Mouse (Mus musculus): Measurements from ENCODE around the gene Dgcr8.

The Dgcr8 gene

DNA sequence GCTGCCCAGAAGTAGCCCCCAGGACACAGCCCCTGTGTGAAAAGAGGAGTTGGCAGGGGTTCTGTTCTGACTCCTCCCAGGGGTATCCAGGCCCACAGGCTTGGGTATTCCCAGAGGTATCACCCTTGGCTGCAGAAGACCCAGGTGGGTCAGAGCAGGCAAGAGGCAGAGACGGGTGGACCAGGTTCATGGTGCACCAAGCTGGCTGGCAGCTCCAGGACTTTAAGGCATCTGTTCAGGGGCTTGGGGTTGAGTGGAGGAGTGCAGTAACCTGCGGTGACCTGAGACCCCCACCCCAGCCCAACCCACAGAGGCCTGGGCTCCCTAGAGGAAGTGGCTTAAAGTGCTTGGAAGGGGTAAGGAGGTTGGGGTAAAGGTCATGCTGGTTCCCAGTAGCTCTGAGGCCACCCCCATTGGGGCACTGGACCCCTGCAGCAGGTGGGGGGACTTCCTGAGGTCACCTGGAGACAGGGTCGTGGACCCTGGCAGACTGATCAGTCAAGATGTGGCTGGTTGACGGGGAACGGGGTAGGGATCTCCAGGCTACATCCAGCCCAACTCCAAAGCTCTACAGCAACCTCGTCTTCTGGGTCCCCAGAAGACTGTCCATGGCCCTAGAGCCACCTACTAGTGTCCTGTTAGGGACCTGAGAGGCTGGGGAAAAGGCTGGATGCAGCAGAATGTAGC, 68.0 kb downstream of the Dgcr8 start:
- DNase-seq (ENCODE audit: low read depth in 2 of 2, low spot score in 2 of 2), result no peak

DNA sequence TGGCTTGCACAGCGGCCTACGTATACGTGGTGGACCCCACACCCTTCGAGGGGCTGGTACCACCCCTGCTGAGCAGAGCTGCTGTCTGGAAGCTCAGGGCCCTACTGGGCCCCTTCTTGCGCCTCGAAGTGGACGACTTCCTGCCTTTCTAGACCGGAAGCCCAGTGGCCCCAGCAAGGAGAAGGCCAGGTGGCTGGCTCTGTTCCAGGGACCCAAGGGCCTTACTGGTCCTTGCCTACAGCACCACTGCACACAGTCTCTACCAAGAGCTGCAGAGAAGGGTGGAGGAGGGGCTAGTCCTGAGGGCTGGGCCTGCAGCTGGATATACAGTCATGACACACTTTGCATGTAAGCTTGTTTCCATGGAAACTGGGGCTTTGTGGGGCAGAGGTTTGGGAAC, 69.0 kb downstream of the Dgcr8 start:
- DNase-seq (ENCODE audit: low read depth in 2 of 2, low spot score in 2 of 2), result no peak

GRCm38 (mm10) chr16:18218580-18218996, 70.5 kb downstream of the Dgcr8 start:
- no peak for DNase-seq (ENCODE audit: low read depth in 2 of 2, low spot score in 2 of 2)

GRCm38 (mm10) chr16:18217579-18217978, 71.5 kb downstream of the Dgcr8 start, which contains the start of gene Ccdc188:
Gene Ccdc188, plus strand, starts transcription at chr16:18217879.
- no peak for DNase-seq (ENCODE audit: low read depth in 2 of 2, low spot score in 2 of 2)

GRCm38 (mm10) chr16:18214858-18215257, 74.2 kb downstream of the Dgcr8 start:
- no peak for DNase-seq (ENCODE audit: low read depth in 2 of 2, low spot score in 2 of 2)

DNA sequence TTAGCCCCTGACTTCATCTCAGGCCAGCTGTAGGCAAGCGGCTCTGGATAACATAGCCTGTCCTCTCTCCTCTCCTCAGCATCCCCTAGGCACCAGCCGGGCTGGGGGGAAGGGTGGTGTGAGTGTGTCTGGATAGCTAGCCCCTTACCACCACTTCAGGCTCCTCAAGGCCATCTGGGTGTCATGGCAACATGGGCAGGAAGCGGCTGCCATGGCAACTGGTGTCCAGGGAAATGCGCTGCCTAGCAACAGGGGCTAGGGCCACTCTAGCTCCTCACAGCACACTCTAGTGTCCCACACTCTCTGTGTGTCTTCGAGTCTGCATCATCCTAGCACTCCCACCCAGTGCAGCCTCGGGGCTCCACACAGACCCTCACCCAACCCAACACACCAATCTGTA, 75.4 kb downstream of the Dgcr8 start:
- DNase-seq (ENCODE audit: low read depth in 2 of 2, low spot score in 2 of 2), result no peak

DNA sequence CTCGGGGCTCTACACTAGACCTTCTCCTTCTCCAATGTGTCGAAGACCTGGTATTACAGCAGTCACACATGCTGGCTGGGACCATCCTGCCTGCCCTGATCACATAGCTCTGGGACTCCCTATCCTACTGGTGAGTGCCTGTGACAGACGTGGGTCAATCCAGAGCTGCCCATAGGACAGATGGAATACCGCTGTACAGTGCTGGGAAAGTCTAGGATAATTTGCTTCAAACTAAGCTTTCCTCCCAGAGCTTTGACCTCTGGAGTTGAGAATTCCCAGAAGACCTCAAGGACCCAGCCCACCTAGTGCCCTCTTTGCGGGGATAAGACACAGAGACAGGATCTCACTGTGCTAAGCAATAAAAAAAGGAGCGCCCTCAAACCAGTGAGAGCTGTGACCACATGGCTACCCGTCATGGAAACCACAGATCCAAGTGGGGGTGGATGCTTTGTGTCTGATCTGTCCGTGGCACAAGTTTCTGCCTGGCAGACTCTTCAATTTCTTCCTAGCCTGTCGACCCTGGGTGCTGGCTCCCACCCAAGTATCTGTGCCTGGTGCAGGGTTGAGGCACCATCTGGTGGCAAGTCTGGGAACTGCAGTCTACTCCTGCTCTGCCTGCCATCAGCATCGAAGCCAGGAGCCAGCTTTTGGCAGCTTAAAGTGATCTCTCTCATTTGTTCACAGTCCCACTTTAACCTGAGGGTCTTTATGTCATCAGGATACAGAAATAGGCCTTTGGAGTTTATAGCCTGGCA, 77.5 kb downstream of the Dgcr8 start:
- DNase-seq (ENCODE audit: low read depth in 2 of 2, low spot score in 2 of 2), result peak; percentile 68 to 77

DNA sequence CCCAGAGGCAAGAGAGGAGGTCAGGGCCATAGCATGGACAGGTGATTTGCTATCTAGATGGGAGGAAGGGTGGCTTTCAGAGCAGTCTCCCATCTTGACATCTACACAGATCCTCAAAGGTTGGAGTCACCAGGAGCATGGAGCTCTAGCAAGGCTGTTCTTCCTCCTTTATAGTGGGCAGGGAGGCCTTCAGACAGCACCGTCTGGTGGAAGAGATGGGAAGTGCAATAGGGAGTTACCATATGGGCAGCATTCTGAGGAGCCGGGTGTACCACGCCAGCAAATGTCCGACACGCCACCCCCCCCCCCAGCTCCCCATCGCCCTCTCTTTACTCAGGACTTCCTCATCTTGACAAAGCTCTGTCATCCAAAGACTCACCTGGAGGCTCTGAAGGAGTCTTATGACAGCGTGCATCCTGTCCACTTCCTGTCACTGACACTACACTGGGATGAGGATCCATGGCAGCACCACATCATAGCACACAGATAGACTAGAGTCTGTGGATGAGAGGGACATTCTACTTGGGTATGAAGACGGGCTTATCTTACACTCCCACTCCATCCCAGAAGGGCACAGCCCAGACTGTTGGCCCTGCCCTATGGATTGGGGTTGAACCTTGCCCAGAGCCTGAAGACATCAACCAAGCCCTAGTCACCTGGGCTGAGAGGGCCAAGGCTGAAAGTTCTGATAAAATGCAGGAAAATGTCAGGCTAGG, 78.2 kb downstream of the Dgcr8 start:
- peak; percentile 35 to 51 for DNase-seq (ENCODE audit: low read depth in 2 of 2, low spot score in 2 of 2)

All from CD8-positive naive resting alpha-beta T cell, adult 2 months (primary cell).